Mouse (Mus musculus) adrenal gland, postnatal 25 days (tissue): Measurements from ENCODE around the gene Olfr311. TPM values are rescaled to one million over a fixed set of nuclear protein-coding genes. Genes with fewer than 3 reads are reported as not detected.

Experiments
- DNase-seq: peaks from one replicate; pipeline ENCODE4 v3.0.0; 2021; ENCODE audit warnings: mixed read lengths
- total RNA-seq: library from RNA; stranded (reverse); gene quantifications from 2 replicates; pipeline ENCODE4 v1.2.3, GENCODE M21; 2021

The Olfr311 gene
- total RNA-seq, 1 experiment from 2014 or later: not detected

DNA sequence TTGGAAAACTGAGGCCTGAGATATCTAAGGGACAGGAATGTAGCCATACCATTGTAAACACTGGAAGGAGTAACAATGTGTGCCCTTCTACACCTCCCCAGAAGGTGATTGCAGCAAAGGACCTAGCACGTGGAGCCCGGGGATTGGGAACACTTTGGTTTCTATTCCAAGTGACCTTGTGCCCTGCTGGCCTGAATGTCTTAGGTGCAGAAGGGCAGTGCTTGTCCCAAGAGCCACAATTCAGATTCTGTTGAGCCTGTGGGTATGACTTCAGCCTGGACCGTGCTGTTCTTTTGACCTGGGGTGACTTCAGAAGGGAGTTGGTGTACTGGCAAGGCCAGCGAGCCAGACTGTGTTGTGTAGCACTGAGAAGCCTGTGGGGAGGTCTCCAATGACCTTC, 31.9 kb downstream of the Olfr311 start:
- no peak for DNase-seq

DNA sequence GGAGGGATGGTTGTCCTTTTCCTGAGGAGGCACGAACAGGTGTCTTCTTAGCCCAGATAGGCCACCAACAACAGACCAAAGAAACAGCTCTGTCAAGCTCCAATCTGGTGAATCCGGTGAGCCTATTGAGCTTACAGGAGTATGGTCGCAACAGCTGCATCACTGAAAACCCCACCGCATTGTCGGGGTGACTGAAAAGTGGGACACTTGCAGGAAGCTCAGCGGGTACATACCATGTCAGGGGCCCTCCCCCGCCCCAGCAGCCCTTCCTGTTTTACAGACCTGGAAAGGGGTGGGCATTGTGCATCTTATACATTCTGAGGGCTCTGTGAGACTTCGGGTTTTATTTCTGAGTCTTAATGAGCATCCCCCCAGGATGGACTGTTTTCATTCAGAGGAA, 44.7 kb downstream of the Olfr311 start:
- no peak for DNase-seq

DNA sequence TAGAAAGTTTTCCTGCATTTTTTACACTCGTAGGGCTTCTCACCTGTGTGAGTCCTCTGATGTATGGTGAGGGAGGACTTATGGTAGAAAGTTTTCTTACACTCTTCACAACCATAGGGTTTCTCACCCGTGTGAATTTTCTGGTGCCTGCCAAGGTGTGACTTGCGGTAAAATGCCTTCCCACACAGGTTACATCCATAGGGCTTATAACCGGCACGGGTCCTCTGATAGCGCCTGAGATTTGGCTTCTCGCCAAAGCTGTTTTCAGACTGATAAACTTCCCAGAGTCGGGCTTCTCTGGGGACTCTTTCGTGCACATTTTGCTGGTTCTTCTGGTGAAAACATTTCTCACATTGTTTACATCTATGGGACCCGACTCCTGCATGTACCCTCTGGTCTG, 51.5 kb downstream of the Olfr311 start:
- DNase-seq: no peak

Other genes with a start within 250 kb of the Olfr311 start
- not detected in 2 replicates for gene Olfr324, start 244.1 kb upstream of the Olfr311 start, total RNA-seq
- not detected in 2 replicates for gene 2210407C18Rik, start 223.2 kb upstream of the Olfr311 start, total RNA-seq
- gene Olfr323, start 208.8 kb upstream of the Olfr311 start, total RNA-seq: not detected in 2 replicates
- not detected in 2 replicates for gene Trim58, start 198.8 kb upstream of the Olfr311 start, total RNA-seq
- gene Olfr322, start 180.5 kb upstream of the Olfr311 start, total RNA-seq: not detected in 2 replicates
- not detected in 2 replicates for gene Olfr320, start 158.2 kb upstream of the Olfr311 start, total RNA-seq
- gene Olfr319, start 140.1 kb upstream of the Olfr311 start, total RNA-seq: not detected in 2 replicates
- gene Olfr318, start 115.2 kb upstream of the Olfr311 start, total RNA-seq: not detected in 2 replicates
- gene Olfr317, start 100.0 kb upstream of the Olfr311 start, total RNA-seq: not detected in 2 replicates
- not detected in 2 replicates for gene Olfr316, start 86.5 kb upstream of the Olfr311 start, total RNA-seq
- gene Olfr315, start 66.1 kb upstream of the Olfr311 start, total RNA-seq: not detected in 2 replicates
- not detected in 2 replicates for gene Olfr314, start 56.3 kb upstream of the Olfr311 start, total RNA-seq
- gene Fam183b, start 37.3 kb upstream of the Olfr311 start, total RNA-seq: 3.3 and 4.5 TPM in 2 replicates
- gene Olfr313, start 24.3 kb upstream of the Olfr311 start, total RNA-seq: not detected in 2 replicates
- gene Olfr312, start 10.0 kb upstream of the Olfr311 start, total RNA-seq: not detected in 2 replicates
- gene Gm12258, start 7.9 kb downstream of the Olfr311 start, total RNA-seq: 8.4 and 9.3 TPM in 2 replicates
- 8.0 and 8.8 TPM in 2 replicates for gene 2810021J22Rik, start 28.0 kb downstream of the Olfr311 start, total RNA-seq
- 4.9 and 6.3 TPM in 2 replicates for gene Zfp39, start 65.0 kb downstream of the Olfr311 start, total RNA-seq
- not detected in 2 replicates for gene Btnl10, start 78.7 kb downstream of the Olfr311 start, total RNA-seq
- gene Rnf187, start 99.7 kb downstream of the Olfr311 start, total RNA-seq: 154 and 161 TPM in 2 replicates
- gene Hist3h2ba, start 109.7 kb downstream of the Olfr311 start, total RNA-seq: 8.5 and 9.6 TPM in 2 replicates
- 21.2 and 25.6 TPM in 2 replicates for gene Hist3h2a, start 115.4 kb downstream of the Olfr311 start, total RNA-seq
- gene Trim17, start 115.4 kb downstream of the Olfr311 start, total RNA-seq: 0.21 TPM in 1 of 2 replicates, not detected in the other
- 30.0 and 30.1 TPM in 2 replicates for gene Trim11, start 138.8 kb downstream of the Olfr311 start, total RNA-seq